Mouse (Mus musculus) thymus, adult 2 months (tissue): ENCODE results near the gene Nacad.

Experiments used
- CTCF ChIP-seq: fragments of 200-500 bp; IDR thresholded peaks from 2 replicates; pipeline ENCODE4 v1.5.1; 2012; ENCODE audit warnings: mild to moderate bottlenecking, control low read depth, low read length, moderate library complexity, borderline replicate concordance; ENCODE audit not compliant: control insufficient read depth, poor library complexity, insufficient read depth; ENCODE audit errors: extremely low read depth
- POLR2A ChIP-seq: fragments of 200-500 bp; IDR thresholded peaks from 2 replicates; pipeline ENCODE4 v1.6.1; 2012; ENCODE audit warnings: mild to moderate bottlenecking, low read length, control low read depth, moderate library complexity; ENCODE audit not compliant: control insufficient read depth, poor library complexity, insufficient read depth; ENCODE audit errors: extremely low read depth

GRCm38 (mm10) chr11:6593406-6593805, 12.4 kb downstream of the Nacad start:
- TF ChIP-seq CTCF (no peak), POLR2A (no peak)
